9 mouse cellular contexts compared by ENCODE assay signal in genomic region chr8:25441057-25441441, GRCm38 (mm10).
DNase-seq lines count a peak whose midpoint lies in the region; ATAC-seq lines count a peak whose summit lies in the region.
"Had no signal": no experiment of that assay in that cellular context is flagged by ENCODE, and none has a peak within 500 bp of the region (broad histone marks: within the 10 kb centered on the region; RNA-seq: fewer than 3 reads in every experiment).

No protein-coding gene starts in this region.

- H3K4me3 ChIP-seq in heart, embryonic 15.5 days = no peak overlapping the region
- H3K4me3 ChIP-seq in neural tube, embryonic 12.5 days = no peak overlapping the region
- H3K4me3 ChIP-seq in limb, embryonic 13.5 days = peak overlapping the region; percentile 23

- H3K36me3 ChIP-seq in heart, embryonic 15.5 days = no peaks in the 10 kb centered on the region
- H3K36me3 ChIP-seq in neural tube, embryonic 12.5 days = no peaks in the 10 kb centered on the region
- no peaks in the 10 kb centered on the region for H3K36me3 ChIP-seq in limb, embryonic 13.5 days

- no peak for DNase-seq in heart, postnatal 4 days
- no peak for DNase-seq in neural tube, embryonic 10.5 days (ENCODE audit: extremely low spot score, low spot score)
- DNase-seq in testis, postnatal 10 days (ENCODE audit: low spot score) = no peak
- DNase-seq in thymus, postnatal 25 days = no peak

- H3K9me3 ChIP-seq in heart, embryonic 15.5 days (replicated peaks) = no peaks in the 10 kb centered on the region
- no peaks in the 10 kb centered on the region for H3K9me3 ChIP-seq in neural tube, embryonic 12.5 days
- H3K9me3 ChIP-seq in limb, embryonic 13.5 days = no peaks in the 10 kb centered on the region

- no peak for ATAC-seq in heart, embryonic 15.5 days (replicated peaks; ENCODE audit: insufficient number of reproducible peaks, insufficient read depth, low FRiP score, low read depth)
- ATAC-seq in neural tube, embryonic 12.5 days (ENCODE audit: low FRiP score, low read depth) = no peak
- ATAC-seq in limb, embryonic 13.5 days (ENCODE audit: low FRiP score, low read depth) = peak; percentile 86
- no peak for ATAC-seq in megakaryocyte, adult 5-6 weeks (ENCODE audit: poor library complexity, severe bottlenecking)

- 44% methylated on average over 6 of the region's 6 CpGs for WGBS in heart, embryonic 15.5 days
- 38% methylated on average over 6 of the region's 6 CpGs for WGBS in neural tube, embryonic 12.5 days
- 10% methylated on average over 6 of the region's 6 CpGs for WGBS in limb, embryonic 13.5 days

- H3K4me2 ChIP-seq in heart, embryonic 15.5 days = peak overlapping the region; percentile 41
- peak overlapping the region; percentile 40 for H3K4me2 ChIP-seq in neural tube, embryonic 12.5 days (replicated peaks)
- H3K4me2 ChIP-seq in limb, embryonic 13.5 days (replicated peaks) = peak overlapping the region; percentile 55

- H3K27me3 ChIP-seq in heart, embryonic 15.5 days = no peaks in the 10 kb centered on the region
- no peaks in the 10 kb centered on the region; the same call in 1 of the 2 replicates for H3K27me3 ChIP-seq in neural tube, embryonic 12.5 days (replicated peaks)
- no peaks in the 10 kb centered on the region for H3K27me3 ChIP-seq in limb, embryonic 13.5 days

- no peak overlapping the region for H3K27ac ChIP-seq in heart, embryonic 15.5 days
- no peak overlapping the region for H3K27ac ChIP-seq in neural tube, embryonic 12.5 days
- peak overlapping the region; percentile 95 for H3K27ac ChIP-seq in limb, embryonic 13.5 days
- H3K27ac ChIP-seq: liver, embryonic 14.5 days had no signal

- peaks cover 10% of the 10 kb centered on the region for H3K4me1 ChIP-seq in heart, embryonic 15.5 days (replicated peaks)
- peaks cover 12% of the 10 kb centered on the region for H3K4me1 ChIP-seq in neural tube, embryonic 12.5 days
- peaks cover 40% of the 10 kb centered on the region for H3K4me1 ChIP-seq in limb, embryonic 13.5 days

- no peak overlapping the region for H3K9ac ChIP-seq in heart, embryonic 15.5 days
- no peak overlapping the region for H3K9ac ChIP-seq in neural tube, embryonic 12.5 days
- no peak overlapping the region for H3K9ac ChIP-seq in limb, embryonic 13.5 days
- H3K9ac ChIP-seq: liver, embryonic 14.5 days had no signal
